Mouse (Mus musculus): ENCODE measurements around the gene Vps13c.

The Vps13c gene

DNA sequence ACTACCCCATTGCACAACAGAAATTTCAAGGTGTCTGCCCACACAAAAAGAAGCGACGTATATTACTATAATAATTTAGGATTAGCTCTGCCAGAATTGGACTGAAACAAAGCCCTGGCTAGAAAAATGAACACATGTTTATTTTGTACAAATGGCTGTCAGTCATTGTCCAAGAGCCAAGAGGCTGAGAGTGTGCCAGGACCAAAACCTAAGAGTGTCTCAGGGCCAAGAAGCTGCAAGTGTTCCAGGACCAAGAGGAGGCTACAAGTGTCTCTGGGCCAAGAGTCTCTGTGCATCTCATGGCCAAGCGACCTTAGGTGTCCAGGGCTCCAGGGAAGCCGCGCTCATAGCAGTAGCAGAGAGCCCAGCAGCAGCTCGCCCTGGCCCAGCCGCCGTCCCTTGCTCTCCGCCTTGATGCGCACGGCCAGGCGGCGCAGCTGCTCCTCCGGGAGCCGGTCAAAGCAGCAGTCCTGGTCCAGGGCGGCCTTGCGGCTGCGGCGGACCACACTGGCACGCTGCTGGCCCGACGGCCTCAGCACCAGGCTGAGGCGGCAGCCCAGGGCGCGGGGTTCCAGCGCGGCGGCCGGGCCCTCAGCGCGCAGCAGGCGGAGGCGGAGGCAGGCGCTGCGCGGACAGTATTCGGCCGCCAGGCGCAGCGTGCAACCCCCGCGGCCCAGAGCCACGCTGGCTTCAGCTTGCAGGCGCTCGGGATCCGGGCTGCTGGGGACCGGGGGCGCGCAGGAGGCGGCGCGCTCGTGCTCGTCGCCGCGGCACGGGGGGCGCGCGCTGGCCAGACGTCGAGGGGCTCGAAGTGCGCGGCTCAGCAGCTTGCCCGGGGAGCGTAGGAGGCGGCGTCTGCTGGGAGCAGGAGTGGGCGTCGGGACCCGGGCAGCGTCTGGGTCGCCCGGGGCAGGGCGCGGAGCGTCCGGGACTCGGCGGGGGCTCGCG is 9.5 kb upstream of the Vps13c start:
- DNase-seq (ENCODE audit: low read depth, low spot score), result no peak

DNA sequence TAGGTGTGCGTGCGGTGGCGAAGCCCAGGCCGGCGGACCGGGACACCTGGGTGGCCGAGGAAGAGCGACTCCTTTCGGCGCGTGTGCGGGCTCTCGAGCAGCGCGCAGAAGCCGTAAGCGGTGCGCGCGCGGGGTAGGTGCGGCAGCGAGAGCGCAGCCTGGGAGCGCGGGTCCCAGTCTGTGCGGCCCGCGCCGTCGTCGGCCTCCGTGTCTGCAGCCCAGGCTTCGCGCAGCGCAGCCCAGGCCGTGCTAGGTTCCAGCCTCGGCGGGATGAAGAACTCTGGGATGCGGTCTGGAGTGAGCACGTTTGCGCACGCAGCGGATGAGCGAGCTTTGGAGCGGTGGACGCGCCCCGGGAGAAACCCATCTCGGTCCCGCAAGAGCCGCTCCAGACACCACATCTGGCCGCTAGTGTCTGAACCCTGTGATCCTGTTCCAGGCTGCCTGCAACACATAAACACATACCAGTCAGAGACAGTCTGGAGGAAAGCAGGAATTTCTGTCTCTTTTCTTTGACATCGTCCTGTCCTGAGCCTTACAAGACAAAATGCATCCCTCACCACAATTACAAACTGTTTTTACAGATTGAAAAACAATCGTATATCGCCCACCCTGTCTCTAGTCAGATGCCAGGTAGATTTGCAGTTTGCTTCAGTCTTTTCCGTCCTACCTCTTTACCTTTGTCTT is 8.7 kb upstream of the Vps13c start:
- DNase-seq (ENCODE audit: low read depth, low spot score), result no peak

DNA sequence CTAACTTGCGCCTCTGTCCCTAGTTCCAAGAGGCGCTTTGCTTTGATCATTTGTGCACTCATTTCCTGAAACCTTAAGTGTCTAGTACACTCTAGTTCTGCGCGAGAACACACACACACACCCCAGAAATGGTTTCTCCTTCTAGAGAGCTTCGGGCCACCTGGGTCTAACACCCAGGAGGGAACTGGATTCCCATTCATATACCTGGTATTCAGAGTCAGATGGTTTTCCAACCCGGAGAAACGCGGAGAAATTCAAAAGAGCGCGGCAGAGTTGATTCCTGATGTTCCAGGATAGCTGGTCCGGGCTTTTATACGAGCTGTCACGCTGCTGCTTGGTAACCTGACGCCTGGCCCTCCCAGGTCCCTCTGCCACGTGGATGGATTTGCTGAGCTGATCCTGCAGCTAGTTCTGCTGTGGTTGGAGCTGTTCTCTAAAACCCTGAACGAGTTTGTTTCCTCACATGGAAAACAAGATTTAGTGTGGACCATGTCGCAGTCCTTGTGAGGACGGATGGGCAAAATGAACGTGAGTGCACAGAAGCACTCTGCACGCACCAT is 8.1 kb upstream of the Vps13c start, which contains the start of gene C2cd4a:
C2cd4a (minus strand) TSS at position 285 of the 560 bp plus-strand sequence.
- no peak for DNase-seq (ENCODE audit: low read depth, low spot score)

DNA sequence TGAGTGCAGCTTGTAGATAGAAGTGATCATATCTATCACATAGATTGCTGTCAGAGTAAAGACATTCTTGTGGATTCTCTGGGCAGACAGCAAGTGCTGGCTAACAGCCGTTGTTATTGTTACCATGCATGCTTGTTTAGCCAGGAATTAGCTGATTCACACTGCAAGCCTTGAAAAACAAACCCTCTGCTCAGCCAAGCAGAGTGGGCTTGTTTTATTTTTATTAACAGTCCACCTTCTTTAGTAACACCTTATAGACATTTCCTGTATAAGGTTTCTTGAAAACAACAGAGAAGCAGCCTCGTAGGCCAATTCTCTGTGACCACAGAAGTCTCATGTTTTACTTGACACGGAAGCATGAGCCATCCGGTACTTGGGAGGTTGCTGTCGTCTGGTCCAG is 5.7 kb upstream of the Vps13c start:
- DNase-seq (ENCODE audit: low read depth, low spot score), result no peak

DNA sequence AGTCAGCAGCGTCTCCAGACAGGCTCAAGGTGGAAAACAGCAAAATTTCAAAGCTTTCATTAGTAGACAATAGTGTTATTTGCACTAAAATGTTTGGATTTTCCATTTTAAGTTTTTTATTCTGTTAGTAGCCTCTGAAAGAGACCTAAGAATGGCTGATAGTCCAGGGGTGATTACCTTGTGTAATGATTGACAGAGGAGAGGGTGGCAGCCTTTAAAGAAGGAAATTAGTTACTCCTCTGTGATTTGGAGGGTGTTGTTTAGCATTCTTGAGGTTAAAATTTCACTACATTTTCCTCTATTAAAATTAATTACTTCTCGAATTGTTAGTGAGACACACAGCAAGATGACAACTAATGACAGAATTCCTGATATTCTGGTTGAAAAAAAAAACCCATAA is 2.9 kb upstream of the Vps13c start:
- DNase-seq (ENCODE audit: low read depth, low spot score), result no peak

DNA sequence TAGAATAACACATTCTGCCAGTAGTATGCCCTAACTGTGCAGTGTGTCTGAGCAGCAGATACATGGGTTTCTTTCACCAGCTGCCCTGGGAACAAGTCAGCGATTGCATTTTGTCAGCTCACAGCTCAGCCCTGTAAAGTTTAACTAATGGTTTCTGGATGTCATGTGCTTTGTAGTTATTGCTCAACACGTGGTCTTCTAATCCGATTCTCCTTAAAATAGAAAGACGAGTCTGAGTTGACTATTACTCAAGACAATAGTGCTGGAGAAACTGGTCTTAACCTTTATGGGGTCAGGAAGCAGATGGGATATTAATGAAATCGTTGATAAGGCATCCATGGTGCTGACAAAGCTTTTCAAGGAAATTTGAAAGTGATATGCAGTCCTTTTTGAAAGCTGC is 2.6 kb downstream of the Vps13c start:
- no peak for DNase-seq (ENCODE audit: low read depth, low spot score)

DNA sequence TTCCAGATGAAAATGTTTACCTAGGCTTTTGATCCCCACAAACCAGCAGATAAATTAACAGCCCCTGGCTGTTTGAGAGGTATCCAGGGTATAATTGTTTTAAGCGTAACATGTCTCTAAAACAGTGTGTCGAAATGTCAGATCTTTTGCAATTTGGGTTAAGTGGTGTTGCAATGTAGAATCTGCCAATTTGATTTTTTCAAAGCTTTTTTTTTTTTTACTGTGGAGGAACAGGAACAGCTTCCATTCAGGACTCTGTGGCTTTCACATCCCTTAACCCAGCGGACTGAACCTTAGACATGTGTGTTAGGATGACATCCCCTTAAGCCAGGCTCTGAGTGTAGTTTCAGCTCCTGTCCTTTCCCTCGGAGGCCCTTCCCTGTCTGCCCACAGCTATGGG is 4.8 kb downstream of the Vps13c start:
- peak; percentile 26 for DNase-seq (ENCODE audit: low read depth, low spot score)

DNA sequence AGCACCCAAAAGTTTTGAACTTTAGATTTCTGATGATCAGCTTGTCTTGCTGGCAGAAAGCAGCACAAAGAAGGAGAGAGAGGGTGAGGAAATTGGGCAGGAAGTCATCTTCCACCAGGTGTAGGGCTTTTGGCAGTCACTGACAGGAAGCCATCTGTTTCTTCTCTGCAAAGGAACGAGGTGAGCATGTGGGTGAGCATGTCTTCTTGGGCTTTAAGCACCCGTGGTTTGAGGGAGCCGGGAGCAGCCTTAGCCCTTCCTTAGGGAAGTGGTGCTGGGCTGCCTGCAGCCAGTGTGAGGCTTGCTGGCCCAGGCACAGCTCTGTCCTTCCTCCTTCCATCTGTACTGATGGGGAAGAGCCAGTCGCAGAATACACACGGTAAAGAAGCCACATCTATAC is 5.5 kb downstream of the Vps13c start:
- peak; percentile 54 for DNase-seq (ENCODE audit: low read depth, low spot score)

DNA sequence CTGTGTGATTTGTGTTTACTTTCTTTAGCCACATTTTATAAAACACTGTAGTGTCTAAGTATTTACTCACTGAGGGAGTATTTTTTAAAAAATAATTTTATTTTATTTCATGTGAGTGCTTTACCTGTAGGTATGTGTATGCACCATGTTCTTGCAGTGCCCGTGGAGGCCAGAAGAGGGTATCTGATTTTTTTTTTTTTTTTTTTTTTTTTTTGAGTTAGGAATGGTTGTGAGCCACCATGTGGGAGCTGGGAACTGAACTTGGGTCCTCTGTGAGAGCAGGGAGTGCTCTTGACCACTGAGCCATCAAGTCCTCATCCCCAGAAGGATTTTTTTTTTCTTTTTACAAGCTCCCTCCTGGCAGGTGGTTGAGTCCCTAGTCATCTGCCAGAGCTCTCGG is 5.9 kb downstream of the Vps13c start:
- no peak for DNase-seq (ENCODE audit: low read depth, low spot score)

DNA sequence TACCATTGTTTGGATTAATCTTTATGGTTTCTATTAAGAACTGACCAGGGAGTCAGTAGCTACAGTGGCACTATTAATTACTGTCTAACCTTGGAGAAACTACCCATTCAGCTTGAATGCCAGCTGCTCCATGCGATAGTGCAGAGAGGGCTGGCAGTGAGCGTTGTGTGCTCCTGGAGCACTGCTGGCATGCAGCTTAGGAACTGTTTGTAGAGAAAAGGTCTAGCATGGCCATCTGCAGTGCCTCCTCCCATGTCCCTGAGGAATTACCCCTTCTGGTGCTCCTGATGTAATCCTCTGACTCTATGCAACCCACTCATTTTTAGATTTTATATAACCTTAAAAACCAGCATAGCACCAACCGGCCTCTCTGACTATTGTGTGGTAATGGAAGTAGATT is 7.4 kb downstream of the Vps13c start:
- DNase-seq (ENCODE audit: low read depth, low spot score), result no peak

DNA sequence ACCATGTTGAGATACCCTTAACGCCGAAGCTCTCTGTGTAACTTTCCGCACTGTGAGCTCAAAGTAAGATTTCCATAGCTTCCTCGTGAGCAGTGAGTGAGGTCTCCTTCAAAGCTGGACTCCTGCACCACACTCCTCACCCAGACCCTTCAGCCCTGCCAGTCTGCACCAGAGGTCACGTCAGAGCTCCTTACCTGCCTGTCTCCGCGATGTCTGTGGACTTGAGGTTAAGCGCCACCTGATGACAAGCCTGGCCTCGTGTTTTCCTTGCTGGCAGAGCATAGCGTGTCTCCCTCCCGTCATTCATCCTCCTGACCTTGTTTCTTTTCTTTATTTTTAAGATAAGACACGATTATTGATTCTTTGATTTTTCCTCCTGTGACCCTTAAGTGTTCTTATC is 9.2 kb downstream of the Vps13c start:
- no peak for DNase-seq (ENCODE audit: low read depth, low spot score)

DNA sequence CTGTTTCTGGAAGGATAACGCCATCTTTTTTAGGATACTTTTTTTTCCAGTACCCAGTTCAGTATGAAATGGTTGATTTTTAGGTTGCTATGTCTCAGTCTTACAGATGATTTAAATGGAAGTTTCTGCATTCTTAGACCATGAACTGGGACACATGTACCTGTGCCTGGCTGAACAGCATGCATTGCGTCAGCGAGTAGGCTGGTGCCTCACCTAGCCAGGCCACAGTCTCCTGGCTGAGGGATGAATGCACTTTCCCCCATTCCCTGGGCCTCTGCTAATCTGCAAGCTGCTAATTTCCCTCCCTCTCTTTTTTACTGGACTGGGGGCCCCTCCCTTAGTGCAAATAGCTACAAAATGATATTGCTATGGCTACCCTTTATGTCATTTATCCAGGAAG is 9.7 kb downstream of the Vps13c start:
- DNase-seq (ENCODE audit: low read depth, low spot score), result no peak

DNA sequence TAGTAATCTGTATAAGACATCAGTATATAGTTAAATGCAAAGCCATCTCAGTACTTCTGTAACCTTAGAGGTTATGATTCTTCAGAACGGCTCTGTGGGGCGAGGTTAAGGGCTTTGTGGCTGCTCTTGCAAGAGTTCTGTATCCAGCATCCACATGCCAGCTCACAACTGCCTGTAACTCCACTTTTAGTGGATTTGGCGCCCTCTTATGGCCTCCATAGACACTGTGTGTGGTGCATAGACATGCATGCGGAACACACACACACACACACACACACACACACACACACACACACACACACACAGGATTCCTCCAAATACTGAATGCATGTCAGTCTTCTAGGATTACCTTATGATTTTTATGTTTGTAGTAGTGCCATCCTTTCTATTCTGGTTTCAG is 11.0 kb downstream of the Vps13c start:
- peak; percentile 55 for DNase-seq (ENCODE audit: low read depth, low spot score)

DNA sequence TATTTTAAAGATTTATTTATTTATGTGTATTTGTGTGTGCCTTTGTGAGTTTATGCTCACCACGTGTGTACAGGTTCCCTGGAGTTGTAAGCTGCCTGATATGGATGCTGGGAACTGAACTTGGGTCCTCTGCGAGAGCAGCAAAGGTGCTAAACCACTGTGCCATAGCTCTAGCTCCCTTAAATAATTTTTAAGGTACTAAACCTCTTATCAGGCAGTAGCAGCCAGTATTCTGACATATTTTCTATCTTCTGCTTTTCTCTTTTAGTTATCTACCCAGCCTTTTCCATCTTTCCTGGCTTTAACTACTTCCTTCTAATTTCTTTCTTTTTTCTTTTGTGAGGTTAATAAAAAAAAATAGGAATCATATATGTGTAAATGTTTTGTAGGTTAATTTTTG is 20.1 kb downstream of the Vps13c start:
- no peak for DNase-seq (ENCODE audit: low read depth, low spot score)

DNA sequence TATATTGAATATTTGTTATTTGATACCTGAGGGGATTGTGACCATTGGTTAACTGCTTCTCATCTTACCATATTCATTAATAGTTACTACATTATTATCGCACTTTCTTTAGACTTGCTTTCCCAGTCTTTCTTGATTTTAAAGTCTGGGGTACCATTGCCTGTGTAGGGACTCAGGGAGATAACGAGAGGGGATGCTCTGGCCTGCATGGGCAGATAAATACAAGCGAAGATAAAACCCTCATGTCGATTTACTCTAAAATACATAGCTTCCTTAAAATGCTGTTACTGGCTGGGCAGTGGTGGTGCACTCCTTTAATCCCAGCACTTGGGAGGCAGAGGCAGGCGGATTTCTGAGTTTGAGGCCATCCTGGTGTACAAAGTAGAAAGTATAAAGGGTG is 23.1 kb downstream of the Vps13c start:
- no peak for DNase-seq (ENCODE audit: low read depth, low spot score)

DNA sequence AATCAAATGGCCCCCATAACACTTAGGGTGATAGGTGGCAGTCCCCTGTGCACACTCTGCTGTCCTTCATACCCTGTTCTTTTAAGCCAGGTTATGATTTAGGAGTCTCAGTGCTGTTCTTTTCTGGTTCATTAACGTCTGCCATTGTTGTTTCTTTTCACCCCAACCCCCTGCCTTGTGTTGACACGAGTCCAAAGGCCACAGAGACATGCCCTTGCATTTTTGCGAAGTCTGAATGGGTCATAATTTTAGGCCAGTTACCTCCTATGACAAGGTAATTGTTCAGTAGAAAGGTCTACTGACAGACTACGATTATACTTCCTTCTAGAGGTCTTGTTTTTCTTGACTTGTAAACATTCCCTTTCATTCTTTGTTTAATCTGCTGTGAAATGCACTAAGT is 23.8 kb downstream of the Vps13c start:
- DNase-seq (ENCODE audit: low read depth, low spot score), result no peak

DNA sequence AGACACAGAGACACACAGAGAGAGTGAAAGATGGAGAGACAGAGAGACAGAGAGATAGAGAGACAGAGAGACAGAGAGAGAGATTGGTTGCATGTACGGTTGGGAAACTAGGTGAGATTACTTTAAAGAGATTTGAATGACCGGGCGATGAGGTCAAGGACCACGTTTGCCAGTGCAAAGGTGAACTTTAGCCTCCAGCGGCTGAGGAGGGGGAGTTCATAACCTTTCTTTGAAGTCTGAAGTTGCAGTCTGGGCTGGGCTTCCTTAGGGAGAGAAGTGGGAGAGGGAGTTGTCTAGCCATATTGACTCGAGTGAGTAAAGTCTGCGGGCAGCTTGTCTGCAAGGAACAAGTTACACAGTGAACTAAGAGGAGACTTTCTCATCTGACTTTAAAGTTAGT is 25.2 kb downstream of the Vps13c start:
- no peak for DNase-seq (ENCODE audit: low read depth, low spot score)

DNA sequence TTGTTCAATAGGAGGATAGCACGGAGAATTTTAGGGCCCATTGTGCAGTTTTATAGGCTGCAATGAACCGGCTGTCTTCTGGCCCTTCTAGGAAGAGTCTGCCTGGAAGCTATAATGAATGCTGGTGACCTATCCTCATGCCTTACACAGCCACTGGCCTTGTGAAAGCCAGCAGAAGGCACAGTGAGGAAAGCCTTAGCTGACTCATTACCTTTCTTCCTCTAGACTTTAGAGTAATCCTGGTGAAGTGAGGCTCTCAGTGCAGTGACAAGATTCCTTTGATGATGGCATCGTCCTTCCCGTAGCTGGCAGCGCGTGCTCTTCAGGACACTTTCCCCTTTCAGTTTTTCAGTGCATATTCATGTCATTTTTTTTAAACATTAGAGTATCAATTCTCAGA is 27.2 kb downstream of the Vps13c start:
- DNase-seq (ENCODE audit: low read depth, low spot score), result no peak

DNA sequence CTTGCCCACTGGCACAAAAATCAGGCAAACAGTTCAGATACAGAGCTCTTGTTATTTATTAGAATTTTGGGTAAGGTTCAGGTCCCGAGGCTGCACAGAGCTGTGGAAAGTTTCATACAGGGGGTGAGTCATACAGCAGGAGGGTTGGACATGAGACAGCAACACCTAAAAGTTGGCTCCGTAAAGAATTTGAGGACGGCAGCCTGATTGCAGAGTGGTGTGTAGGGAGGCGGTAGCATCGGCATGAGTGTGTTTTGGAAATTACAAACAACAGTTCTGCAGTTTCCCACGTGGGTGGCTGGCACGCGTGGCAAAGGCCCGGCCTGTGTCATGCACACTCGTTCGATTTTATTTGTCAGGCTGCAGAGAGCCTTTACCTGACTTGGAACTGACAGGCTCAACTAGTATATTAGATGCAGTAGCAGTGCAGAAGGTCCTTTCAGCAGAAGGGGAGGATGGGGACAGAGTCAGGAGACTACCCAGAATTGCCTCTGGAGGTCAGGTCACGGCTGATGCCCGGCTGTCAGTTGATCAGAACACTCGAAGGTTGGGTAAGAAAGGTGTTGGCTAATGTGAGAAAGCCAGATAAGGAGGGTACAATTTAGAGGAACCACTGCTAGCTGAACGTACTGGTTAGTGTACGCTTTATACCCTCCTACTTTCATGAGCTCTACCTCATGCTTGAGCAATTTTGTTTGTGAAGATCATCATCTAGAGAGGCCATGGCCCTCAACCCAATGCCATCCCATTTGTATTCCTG is 29.7 kb downstream of the Vps13c start:
- DNase-seq (ENCODE audit: low read depth, low spot score), result no peak

DNA sequence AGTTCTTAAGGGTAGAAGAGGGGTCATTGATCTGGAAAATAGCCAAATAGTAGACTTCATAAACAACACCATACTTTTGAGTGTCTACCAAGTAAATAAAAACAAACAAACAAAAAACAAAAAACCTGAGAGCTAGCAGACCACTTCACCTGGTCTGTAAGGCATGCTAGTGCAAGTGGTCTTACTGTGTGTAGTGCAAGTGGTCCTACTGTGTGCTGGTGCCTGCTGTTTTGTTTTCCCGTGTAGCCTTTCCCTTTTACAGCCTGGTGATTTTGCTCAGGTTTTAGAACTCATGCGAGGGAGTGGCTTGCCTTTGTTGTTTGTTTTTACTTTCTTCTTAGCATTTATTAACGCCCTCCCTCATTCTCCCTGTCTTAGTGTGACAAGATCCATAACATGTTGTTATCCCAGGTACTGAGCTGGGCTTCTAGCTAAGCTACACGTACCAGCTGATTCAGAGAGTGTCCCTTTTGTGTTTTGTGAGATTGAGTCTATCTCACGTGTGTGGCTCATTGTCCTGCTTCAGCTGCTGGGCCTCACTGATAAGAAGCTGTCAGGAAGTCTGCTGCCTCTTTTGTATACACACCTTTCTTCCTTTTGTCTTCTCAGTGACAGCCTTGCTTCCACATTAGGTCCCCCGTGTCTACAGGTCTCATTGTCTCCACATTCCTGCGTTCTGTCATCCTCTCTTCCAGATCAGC is 34.5 kb downstream of the Vps13c start:
- no peak for DNase-seq (ENCODE audit: low read depth, low spot score)

DNA sequence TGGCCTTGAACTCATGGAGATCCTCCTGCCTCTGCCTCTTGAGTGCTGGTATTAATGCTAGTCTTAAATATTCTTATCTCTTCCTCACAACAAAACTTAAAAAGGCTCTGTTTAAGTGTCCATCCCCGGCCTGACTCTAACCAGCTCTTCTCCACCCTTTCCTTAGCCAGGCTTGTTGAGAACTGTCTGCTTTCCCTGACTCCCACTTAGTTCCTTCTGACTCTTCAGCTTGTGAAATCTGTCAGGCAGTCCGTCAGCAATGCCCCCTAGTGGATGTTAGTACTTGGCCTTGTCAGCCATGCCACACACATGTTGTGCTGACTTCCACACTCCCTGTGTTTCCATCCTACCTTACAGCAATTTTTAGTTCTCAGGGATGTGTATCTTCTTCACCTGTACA is 35.1 kb downstream of the Vps13c start:
- peak; percentile 40 for DNase-seq (ENCODE audit: low read depth, low spot score)
